Mouse (Mus musculus): Measurements from ENCODE around the gene Acot13. TPM values are rescaled to one million over a fixed set of nuclear protein-coding genes. Genes with fewer than 3 reads are reported as not detected.

The Acot13 gene
- not detected in 2 replicates for polyA plus RNA-seq (2012; ENCODE audit: insufficient read depth, insufficient read length, low replicate concordance, missing spikeins)

GRCm38 (mm10) chr13:24831353-24832130 lies at the start of gene Acot13, which contains the start of gene Tdp2:
Gene Acot13 (minus strand): TSS chr13:24831540.
Gene Tdp2 (plus strand): TSS chr13:24831679.
- Histone ChIP-seq H3K27ac (ENCODE audit: insufficient read depth, low read depth, low read length) (peak within 1 kb of the TSS; percentile 76), H3K4me1 (ENCODE audit: control insufficient read depth, insufficient read depth, low read length) (peaks cover 4% of the 10 kb centered on the region; the same call in 1 of the 2 replicates), H3K4me3 (ENCODE audit: insufficient read depth, low read depth, low read length) (peak within 1 kb of the TSS; percentile 86)
- no peak for TF ChIP-seq CTCF (IDR thresholded peaks at IDR 0.05; ENCODE audit: insufficient read depth, low read depth, low read length)
- TF ChIP-seq POLR2A (IDR thresholded peaks at IDR 0.05; ENCODE audit: insufficient read depth, low read depth, low read length) = peak; percentile 94
- WGBS = under 1% methylated on average over 90 of the region's 90 CpGs

- Histone ChIP-seq H3K4me1 (ENCODE audit: control insufficient read depth, insufficient read depth, low read length) (no peaks in the 10 kb centered on the region), H3K27ac (ENCODE audit: insufficient read depth, low read depth, low read length) (no peak overlapping the region), H3K4me3 (ENCODE audit: insufficient read depth, low read depth, low read length) (no peak overlapping the region)
- TF ChIP-seq CTCF (IDR thresholded peaks at IDR 0.05; ENCODE audit: insufficient read depth, low read depth, low read length) (no peak), POLR2A (IDR thresholded peaks at IDR 0.05; ENCODE audit: insufficient read depth, low read depth, low read length) (no peak)
- WGBS = 94% methylated on average over 5 of the region's 5 CpGs
Observed at GRCm38 (mm10) chr13:24880704-24881103, 49.4 kb upstream of the Acot13 start.

- Histone ChIP-seq H3K27ac (ENCODE audit: insufficient read depth, low read depth, low read length) (no peak overlapping the region), H3K4me1 (ENCODE audit: control insufficient read depth, insufficient read depth, low read length) (no peaks in the 10 kb centered on the region), H3K4me3 (ENCODE audit: insufficient read depth, low read depth, low read length) (no peak overlapping the region)
- TF ChIP-seq POLR2A (IDR thresholded peaks at IDR 0.05; ENCODE audit: insufficient read depth, low read depth, low read length) = no peak
- TF ChIP-seq CTCF (IDR thresholded peaks at IDR 0.05; ENCODE audit: insufficient read depth, low read depth, low read length) = no peak
- WGBS = 93% methylated on average over 6 of the region's 6 CpGs
Observed at GRCm38 (mm10) chr13:24880208-24880607, 48.9 kb upstream of the Acot13 start.

GRCm38 (mm10) chr13:24879359-24880040 lies 48.2 kb upstream of the Acot13 start:
- no peak overlapping the region for H3K27ac ChIP-seq (ENCODE audit: insufficient read depth, low read depth, low read length)
- 93% methylated on average over 15 of the region's 15 CpGs for WGBS

GRCm38 (mm10) chr13:24868233-24868632 lies 36.9 kb upstream of the Acot13 start:
- TF ChIP-seq CTCF (IDR thresholded peaks at IDR 0.05; ENCODE audit: insufficient read depth, low read depth, low read length) (no peak), POLR2A (IDR thresholded peaks at IDR 0.05; ENCODE audit: insufficient read depth, low read depth, low read length) (no peak)
- no peaks in the 10 kb centered on the region for H3K4me1 ChIP-seq (ENCODE audit: control insufficient read depth, insufficient read depth, low read length)
- H3K27ac ChIP-seq (ENCODE audit: insufficient read depth, low read depth, low read length) = no peak overlapping the region
- 84% methylated on average over 7 of the region's 7 CpGs for WGBS
- no peak overlapping the region for H3K4me3 ChIP-seq (ENCODE audit: insufficient read depth, low read depth, low read length)

More at GRCm38 (mm10) chr13:24879359-24880040, 48.2 kb upstream of the Acot13 start:
- H3K4me1 ChIP-seq (ENCODE audit: control insufficient read depth, insufficient read depth, low read length) = no peaks in the 10 kb centered on the region
- H3K4me3 ChIP-seq (ENCODE audit: insufficient read depth, low read depth, low read length) = no peak overlapping the region
- no peak for TF ChIP-seq POLR2A (IDR thresholded peaks at IDR 0.05; ENCODE audit: insufficient read depth, low read depth, low read length)
- no peak for TF ChIP-seq CTCF (IDR thresholded peaks at IDR 0.05; ENCODE audit: insufficient read depth, low read depth, low read length)

- TF ChIP-seq POLR2A (IDR thresholded peaks at IDR 0.05; ENCODE audit: insufficient read depth, low read depth, low read length) = no peak
- TF ChIP-seq CTCF (IDR thresholded peaks at IDR 0.05; ENCODE audit: insufficient read depth, low read depth, low read length) = no peak
Observed at GRCm38 (mm10) chr13:24867789-24868188, 36.4 kb upstream of the Acot13 start.

GRCm38 (mm10) chr13:24866430-24867402 lies 35.4 kb upstream of the Acot13 start:
- no peaks in the 10 kb centered on the region for H3K4me1 ChIP-seq (ENCODE audit: control insufficient read depth, insufficient read depth, low read length)
- no peak overlapping the region for H3K27ac ChIP-seq (ENCODE audit: insufficient read depth, low read depth, low read length)
- no peak overlapping the region for H3K4me3 ChIP-seq (ENCODE audit: insufficient read depth, low read depth, low read length)
- TF ChIP-seq CTCF (IDR thresholded peaks at IDR 0.05; ENCODE audit: insufficient read depth, low read depth, low read length) (no peak), POLR2A (IDR thresholded peaks at IDR 0.05; ENCODE audit: insufficient read depth, low read depth, low read length) (no peak)
- 72% methylated on average over 9 of the region's 9 CpGs for WGBS

More at GRCm38 (mm10) chr13:24867789-24868188, 36.4 kb upstream of the Acot13 start:
- Histone ChIP-seq H3K27ac (ENCODE audit: insufficient read depth, low read depth, low read length) (no peak overlapping the region), H3K4me1 (ENCODE audit: control insufficient read depth, insufficient read depth, low read length) (no peaks in the 10 kb centered on the region), H3K4me3 (ENCODE audit: insufficient read depth, low read depth, low read length) (no peak overlapping the region)
- WGBS = 94% methylated on average over 10 of the region's 10 CpGs

GRCm38 (mm10) chr13:24862520-24862919 lies 31.2 kb upstream of the Acot13 start:
- TF ChIP-seq CTCF (IDR thresholded peaks at IDR 0.05; ENCODE audit: insufficient read depth, low read depth, low read length) = no peak
- no peak for TF ChIP-seq POLR2A (IDR thresholded peaks at IDR 0.05; ENCODE audit: insufficient read depth, low read depth, low read length)
- H3K4me1 ChIP-seq (ENCODE audit: control insufficient read depth, insufficient read depth, low read length) = no peaks in the 10 kb centered on the region
- WGBS = 66% methylated on average over 7 of the region's 7 CpGs
- H3K27ac ChIP-seq (ENCODE audit: insufficient read depth, low read depth, low read length) = no peak overlapping the region
- H3K4me3 ChIP-seq (ENCODE audit: insufficient read depth, low read depth, low read length) = no peak overlapping the region
